ENCODE assay signal across 14 mouse cellular contexts in genomic region chr17:35512916-35513626, GRCm38 (mm10). TPM values are rescaled to one million over a fixed set of nuclear protein-coding genes. Genes with fewer than 3 reads are reported as not detected.
DNase-seq lines count a peak whose midpoint lies in the region; ATAC-seq and TF ChIP-seq lines count a peak whose summit lies in the region.
"Had no signal": no experiment of that assay in that cellular context is flagged by ENCODE, and none has a peak within 500 bp of the region (broad histone marks: within the 10 kb centered on the region; RNA-seq: fewer than 3 reads in every experiment).

No protein-coding gene starts in this region.

- H3K9me3 ChIP-seq in intestine, postnatal 0 days (ENCODE audit: control insufficient read depth), result no peaks in the 10 kb centered on the region
- H3K9me3 ChIP-seq in intestine, embryonic 16.5 days (ENCODE audit: control insufficient read depth, low read length), result no peaks in the 10 kb centered on the region
- H3K9me3 ChIP-seq in midbrain, postnatal 0 days (ENCODE audit: low read length), result no peaks in the 10 kb centered on the region
- H3K9me3 ChIP-seq in midbrain, embryonic 15.5 days, result no peaks in the 10 kb centered on the region
- H3K9me3 ChIP-seq in stomach, postnatal 0 days (ENCODE audit: control insufficient read depth, low read length), result no peaks in the 10 kb centered on the region
- H3K9me3 ChIP-seq: embryonic facial prominence, embryonic 15.5 days; heart, embryonic 13.5 days; limb, embryonic 13.5 days had no signal

- no peak overlapping the region for H3K4me2 ChIP-seq in intestine, postnatal 0 days (replicated peaks; ENCODE audit: low read depth)
- no peak overlapping the region for H3K4me2 ChIP-seq in intestine, embryonic 16.5 days (ENCODE audit: low read depth, low read length)
- H3K4me2 ChIP-seq in midbrain, postnatal 0 days (ENCODE audit: low read depth, low read length, poor library complexity, severe bottlenecking), result no peak overlapping the region
- no peak overlapping the region for H3K4me2 ChIP-seq in midbrain, embryonic 15.5 days
- no peak overlapping the region for H3K4me2 ChIP-seq in stomach, postnatal 0 days (replicated peaks; ENCODE audit: low read depth)

- DNase-seq in midbrain, postnatal 0 days (ENCODE audit: low spot score), result peak; percentile 37
- DNase-seq in Muller cell, postnatal 12 days (ENCODE audit: inconsistent ontology term), result peak; percentile 75
- no peak for DNase-seq in stomach, postnatal 0 days (ENCODE audit: low spot score)

- 0 out of 2 replicates have a peak, but pooled peaks cover 5% of the 10 kb centered on the region for H3K36me3 ChIP-seq in intestine, postnatal 0 days (ENCODE audit: control insufficient read depth, insufficient read depth)
- no peaks in the 10 kb centered on the region for H3K36me3 ChIP-seq in intestine, embryonic 16.5 days (ENCODE audit: control insufficient read depth, insufficient read depth, low read length)
- no peaks in the 10 kb centered on the region for H3K36me3 ChIP-seq in midbrain, postnatal 0 days (ENCODE audit: insufficient read depth, low read length)
- no peaks in the 10 kb centered on the region for H3K36me3 ChIP-seq in midbrain, embryonic 15.5 days (replicated peaks)
- no peaks in the 10 kb centered on the region for H3K36me3 ChIP-seq in stomach, postnatal 0 days (ENCODE audit: control insufficient read depth, insufficient read depth, low read length)

- H3K9ac ChIP-seq in intestine, postnatal 0 days (ENCODE audit: low read depth, low read length), result no peak overlapping the region
- no peak overlapping the region for H3K9ac ChIP-seq in intestine, embryonic 16.5 days (ENCODE audit: low read depth, low read length)
- H3K9ac ChIP-seq in midbrain, postnatal 0 days (replicated peaks; ENCODE audit: low read length, poor library complexity, severe bottlenecking), result no peak overlapping the region
- H3K9ac ChIP-seq in midbrain, embryonic 15.5 days, result no peak overlapping the region
- H3K9ac ChIP-seq in stomach, postnatal 0 days (ENCODE audit: low read length), result no peak overlapping the region
- H3K9ac ChIP-seq: embryonic facial prominence, embryonic 15.5 days; limb, embryonic 13.5 days had no signal

- ATAC-seq in intestine, postnatal 0 days, result no peak
- ATAC-seq in intestine, embryonic 16.5 days, result no peak
- no peak for ATAC-seq in midbrain, postnatal 0 days (ENCODE audit: low FRiP score)
- ATAC-seq in midbrain, embryonic 15.5 days (replicated peaks), result no peak
- ATAC-seq in stomach, postnatal 0 days (ENCODE audit: low FRiP score, low TSS enrichment), result no peak
- ATAC-seq in erythroblast, adult 5-6 weeks (replicated peaks; ENCODE audit: low FRiP score, poor library complexity, severe bottlenecking), result no peak
- ATAC-seq: inflammation-experienced regulatory T-cells, adult 6 months had no signal

- 95% methylated on average over 7 of the region's 7 CpGs for WGBS in intestine, postnatal 0 days
- 89% methylated on average over 7 of the region's 7 CpGs for WGBS in intestine, embryonic 16.5 days
- 94% methylated on average over 7 of the region's 7 CpGs for WGBS in midbrain, postnatal 0 days
- 90% methylated on average over 7 of the region's 7 CpGs for WGBS in midbrain, embryonic 15.5 days
- whole genome bisulfite sequencing in stomach, postnatal 0 days, result 98% methylated on average over 7 of the region's 7 CpGs

- H3K27me3 ChIP-seq in intestine, postnatal 0 days (replicated peaks; ENCODE audit: control insufficient read depth, insufficient read depth, low read length), result no peaks in the 10 kb centered on the region
- no peaks in the 10 kb centered on the region for H3K27me3 ChIP-seq in intestine, embryonic 16.5 days (replicated peaks; ENCODE audit: control insufficient read depth, insufficient read depth, low read length)
- 0 out of 2 replicates have a peak, but pooled peaks cover under 1% of the 10 kb centered on the region for H3K27me3 ChIP-seq in midbrain, postnatal 0 days (ENCODE audit: insufficient read depth, low read length)
- H3K27me3 ChIP-seq in midbrain, embryonic 15.5 days (replicated peaks), result peaks cover 3% of the 10 kb centered on the region; the same call in 1 of the 2 replicates
- no peaks in the 10 kb centered on the region for H3K27me3 ChIP-seq in stomach, postnatal 0 days (ENCODE audit: control insufficient read depth, insufficient read depth, low read length)

- TF ChIP-seq EP300 in stomach, postnatal 0 days (optimal IDR thresholded peaks at IDR 0.05), result no peak

- peak; percentile 66 for TF ChIP-seq CTCF in intestine, postnatal 0 days (IDR thresholded peaks at IDR 0.05; ENCODE audit: low read depth)
- TF ChIP-seq CTCF in midbrain, postnatal 0 days (IDR thresholded peaks at IDR 0.05), result peak; percentile 80
- TF ChIP-seq CTCF in stomach, postnatal 0 days (IDR thresholded peaks at IDR 0.05; ENCODE audit: low read depth), result peak; percentile 71

- no peak overlapping the region for H3K4me3 ChIP-seq in intestine, postnatal 0 days (ENCODE audit: low read depth, low read length)
- H3K4me3 ChIP-seq in intestine, embryonic 16.5 days (ENCODE audit: low read length), result no peak overlapping the region
- no peak overlapping the region for H3K4me3 ChIP-seq in midbrain, postnatal 0 days (ENCODE audit: low read depth, low read length)
- no peak overlapping the region for H3K4me3 ChIP-seq in midbrain, embryonic 15.5 days
- H3K4me3 ChIP-seq in stomach, postnatal 0 days (ENCODE audit: low read depth, low read length), result no peak overlapping the region
- H3K4me3 ChIP-seq: embryonic facial prominence, embryonic 15.5 days; heart, embryonic 13.5 days; limb, embryonic 13.5 days had no signal

- H3K27ac ChIP-seq in intestine, postnatal 0 days (ENCODE audit: low read depth, low read length), result no peak overlapping the region
- H3K27ac ChIP-seq in intestine, embryonic 16.5 days (ENCODE audit: low read length), result no peak overlapping the region
- H3K27ac ChIP-seq in midbrain, postnatal 0 days (ENCODE audit: low read depth, low read length), result no peak overlapping the region
- H3K27ac ChIP-seq in midbrain, embryonic 15.5 days, result no peak overlapping the region
- no peak overlapping the region for H3K27ac ChIP-seq in stomach, postnatal 0 days (replicated peaks)
- H3K27ac ChIP-seq: embryonic facial prominence, embryonic 15.5 days; heart, embryonic 13.5 days; limb, embryonic 13.5 days had no signal

- H3K4me1 ChIP-seq in intestine, postnatal 0 days (replicated peaks; ENCODE audit: control insufficient read depth, insufficient read depth, low read length), result no peaks in the 10 kb centered on the region; the same call in none of the 2 replicates
- H3K4me1 ChIP-seq in intestine, embryonic 16.5 days (ENCODE audit: control insufficient read depth, insufficient read depth, low read length), result peaks cover 26% of the 10 kb centered on the region
- H3K4me1 ChIP-seq in midbrain, postnatal 0 days (ENCODE audit: insufficient read depth, low read length), result no peaks in the 10 kb centered on the region; the same call in 1 of the 2 replicates
- H3K4me1 ChIP-seq in midbrain, embryonic 15.5 days, result peaks cover 16% of the 10 kb centered on the region
- peaks cover 7% of the 10 kb centered on the region; the same call in 1 of the 2 replicates for H3K4me1 ChIP-seq in stomach, postnatal 0 days (replicated peaks; ENCODE audit: control insufficient read depth, insufficient read depth)

RNA-seq across cellular contexts. Expression of gene Tcf19, which starts 3.6 kb away (rescaled TPM):
- polyA plus RNA-seq in intestine, postnatal 0 days (2015; fragmentation: Nextera tagmentation; extraction: Ambion mirVana), result 23.0 and 24.2 TPM in 2 replicates
- 57.7 and 68.3 TPM in 2 replicates for polyA plus RNA-seq in intestine, embryonic 16.5 days (2015; fragmentation: Nextera tagmentation; extraction: Ambion mirVana)
- total RNA-seq in midbrain, postnatal 0 days (2014; rRNA removed), result 9.2 and 10.3 TPM in 2 replicates
- 4.5 and 4.7 TPM in 2 replicates for polyA plus RNA-seq in midbrain, postnatal 0 days (2015; fragmentation: Nextera tagmentation; extraction: Ambion mirVana)
- polyA plus RNA-seq in midbrain, embryonic 15.5 days (2015; fragmentation: Nextera tagmentation; extraction: Ambion mirVana), result 10.8 and 13.1 TPM in 2 replicates
- polyA plus RNA-seq in stomach, postnatal 0 days (2015; fragmentation: Nextera tagmentation; extraction: Ambion mirVana), result 32.7 and 34.5 TPM in 2 replicates
- 18.4 and 30.3 TPM in 2 replicates for total RNA-seq in erythroblast, adult 5-6 weeks (2015; ENCODE audit: low replicate concordance)
- 18.8 and 19.0 TPM in 2 replicates for total RNA-seq in erythroblast, adult 5-6 weeks (2017; ENCODE audit: low replicate concordance)

RNA-seq across cellular contexts. Expression of gene Cchcr1, which starts 3.8 kb away (rescaled TPM):
- polyA plus RNA-seq in intestine, postnatal 0 days (2015; fragmentation: Nextera tagmentation; extraction: Ambion mirVana), result 4.8 and 5.0 TPM in 2 replicates
- 12.5 and 15.7 TPM in 2 replicates for polyA plus RNA-seq in intestine, embryonic 16.5 days (2015; fragmentation: Nextera tagmentation; extraction: Ambion mirVana)
- total RNA-seq in midbrain, postnatal 0 days (2014; rRNA removed), result 3.5 and 4.0 TPM in 2 replicates
- 1.9 and 2.1 TPM in 2 replicates for polyA plus RNA-seq in midbrain, postnatal 0 days (2015; fragmentation: Nextera tagmentation; extraction: Ambion mirVana)
- polyA plus RNA-seq in midbrain, embryonic 15.5 days (2015; fragmentation: Nextera tagmentation; extraction: Ambion mirVana), result 3.5 and 3.7 TPM in 2 replicates
- 7.1 and 7.4 TPM in 2 replicates for polyA plus RNA-seq in stomach, postnatal 0 days (2015; fragmentation: Nextera tagmentation; extraction: Ambion mirVana)
- total RNA-seq in erythroblast, adult 5-6 weeks (2015; ENCODE audit: low replicate concordance), result 4.2 and 9.4 TPM in 2 replicates
- 25.9 and 66.8 TPM in 2 replicates for total RNA-seq in erythroblast, adult 5-6 weeks (2017; ENCODE audit: low replicate concordance)

RNA-seq across cellular contexts. Expression of gene Pou5f1, which starts 7.3 kb away (rescaled TPM):
- polyA plus RNA-seq in intestine, postnatal 0 days (2015; fragmentation: Nextera tagmentation; extraction: Ambion mirVana), result not detected in 2 replicates
- not detected in 2 replicates for polyA plus RNA-seq in intestine, embryonic 16.5 days (2015; fragmentation: Nextera tagmentation; extraction: Ambion mirVana)
- not detected in 2 replicates for total RNA-seq in midbrain, postnatal 0 days (2014; rRNA removed)
- polyA plus RNA-seq in midbrain, postnatal 0 days (2015; fragmentation: Nextera tagmentation; extraction: Ambion mirVana), result not detected in 2 replicates
- 0.12 TPM in 1 of 2 replicates, not detected in the other for polyA plus RNA-seq in midbrain, embryonic 15.5 days (2015; fragmentation: Nextera tagmentation; extraction: Ambion mirVana)
- polyA plus RNA-seq in stomach, postnatal 0 days (2015; fragmentation: Nextera tagmentation; extraction: Ambion mirVana), result not detected in 2 replicates
- 1.0 TPM in 1 of 2 replicates, not detected in the other for total RNA-seq in erythroblast, adult 5-6 weeks (2015; ENCODE audit: low replicate concordance)
- not detected in 2 replicates for total RNA-seq in erythroblast, adult 5-6 weeks (2017; ENCODE audit: low replicate concordance)
- total RNA-seq: gastrocnemius, adult 18-20 months had no signal
- polyA plus RNA-seq: embryonic facial prominence, embryonic 15.5 days; heart, embryonic 13.5 days; neural tube, embryonic 14.5 days had no signal

RNA-seq across cellular contexts. Expression of gene Psors1c2, which starts 19.9 kb away (rescaled TPM):
- not detected in 2 replicates for polyA plus RNA-seq in intestine, postnatal 0 days (2015; fragmentation: Nextera tagmentation; extraction: Ambion mirVana)
- polyA plus RNA-seq in intestine, embryonic 16.5 days (2015; fragmentation: Nextera tagmentation; extraction: Ambion mirVana), result 0.66 and 0.81 TPM in 2 replicates
- total RNA-seq in midbrain, postnatal 0 days (2014; rRNA removed), result not detected in 2 replicates
- polyA plus RNA-seq in midbrain, postnatal 0 days (2015; fragmentation: Nextera tagmentation; extraction: Ambion mirVana), result 0.43 TPM in 1 of 2 replicates, not detected in the other
- polyA plus RNA-seq in midbrain, embryonic 15.5 days (2015; fragmentation: Nextera tagmentation; extraction: Ambion mirVana), result 0.56 and 0.96 TPM in 2 replicates
- polyA plus RNA-seq in stomach, postnatal 0 days (2015; fragmentation: Nextera tagmentation; extraction: Ambion mirVana), result 66.1 and 66.8 TPM in 2 replicates
- total RNA-seq in erythroblast, adult 5-6 weeks (2015; ENCODE audit: low replicate concordance), result 1.3 TPM in 1 of 2 replicates, not detected in the other
- not detected in 2 replicates for total RNA-seq in erythroblast, adult 5-6 weeks (2017; ENCODE audit: low replicate concordance)
- total RNA-seq: gastrocnemius, adult 18-20 months; megakaryocyte, adult 5-6 weeks had no signal

RNA-seq across cellular contexts. Expression of gene Cdsn, which starts 38.9 kb away (rescaled TPM):
- 0.22 and 0.40 TPM in 2 replicates for polyA plus RNA-seq in intestine, postnatal 0 days (2015; fragmentation: Nextera tagmentation; extraction: Ambion mirVana)
- polyA plus RNA-seq in intestine, embryonic 16.5 days (2015; fragmentation: Nextera tagmentation; extraction: Ambion mirVana), result 0.10 TPM in 2 replicates
- 1.2 TPM in 1 of 2 replicates, not detected in the other for total RNA-seq in midbrain, postnatal 0 days (2014; rRNA removed)
- 0.06 and 0.22 TPM in 2 replicates for polyA plus RNA-seq in midbrain, postnatal 0 days (2015; fragmentation: Nextera tagmentation; extraction: Ambion mirVana)
- polyA plus RNA-seq in midbrain, embryonic 15.5 days (2015; fragmentation: Nextera tagmentation; extraction: Ambion mirVana), result 0.06 TPM in 2 replicates
- 106 and 139 TPM in 2 replicates for polyA plus RNA-seq in stomach, postnatal 0 days (2015; fragmentation: Nextera tagmentation; extraction: Ambion mirVana)
- total RNA-seq in erythroblast, adult 5-6 weeks (2015; ENCODE audit: low replicate concordance), result not detected in 2 replicates
- not detected in 2 replicates for total RNA-seq in erythroblast, adult 5-6 weeks (2017; ENCODE audit: low replicate concordance)
- total RNA-seq: megakaryocyte, adult 5-6 weeks had no signal
- polyA plus RNA-seq: inflammation-experienced regulatory T-cells, adult 6 months had no signal
